Mouse (Mus musculus) embryonic facial prominence, embryonic 13.5 days (tissue): ENCODE measurements around the gene Cmpk2. TPM values are rescaled to one million over a fixed set of nuclear protein-coding genes. Genes with fewer than 3 reads are reported as not detected.
"Not testable (repeated sequence)": the region's sequence is repeated elsewhere in the genome, so short reads cannot be mapped to it uniquely, and the experiment has no call there.

Experiments used
- ATAC-seq: fragments of 200-750 bp; cut with Nextera tagmentation; 2 replicates; pipeline ENCODE4 v1.8.0; 2017; ENCODE audit warnings: low read depth; ENCODE audit not compliant: insufficient number of reproducible peaks, insufficient read depth, low FRiP score, low TSS enrichment
- H3K27ac ChIP-seq: fragments of 300-500 bp; sonication (generic); 2 replicates; pipeline ENCODE4 v1.5.1; 2015; ENCODE audit warnings: moderate library complexity, mild to moderate bottlenecking, inconsistent platforms
- H3K27me3 ChIP-seq: fragments of 300-500 bp; sonication (generic); 2 replicates; pipeline ENCODE4 v1.6.1; 2015; ENCODE audit warnings: mild to moderate bottlenecking, inconsistent platforms
- H3K36me3 ChIP-seq: fragments of 300-500 bp; sonication (generic); 2 replicates; pipeline ENCODE4 v1.6.1; 2015; ENCODE audit warnings: mild to moderate bottlenecking, inconsistent platforms
- H3K4me1 ChIP-seq: fragments of 300-500 bp; sonication (generic); 2 replicates; pipeline ENCODE4 v1.6.1; 2015; ENCODE audit warnings: inconsistent platforms
- H3K4me2 ChIP-seq: fragments of 300-500 bp; sonication (generic); 2 replicates; pipeline ENCODE4 v1.6.1; 2015; ENCODE audit warnings: moderate library complexity, mild to moderate bottlenecking, inconsistent platforms
- H3K4me3 ChIP-seq: fragments of 300-500 bp; sonication (generic); 2 replicates; pipeline ENCODE4 v1.5.1; 2015; ENCODE audit warnings: mild to moderate bottlenecking, inconsistent platforms
- H3K9ac ChIP-seq: fragments of 300-500 bp; sonication (generic); 2 replicates; pipeline ENCODE4 v1.6.1; 2015; ENCODE audit warnings: mild to moderate bottlenecking, inconsistent platforms
- H3K9me3 ChIP-seq: fragments of 300-500 bp; sonication (generic); 2 replicates; pipeline ENCODE4 v1.6.1; 2016; ENCODE audit warnings: inconsistent platforms
- WGBS: fragments of 180-500 bp; shearing (Covaris S2); methylation state at CpG from one replicate; pipeline ENCODE4 v1.1.7; 2015; ENCODE audit warnings: mixed read lengths; 5-methylcytosine and 5-hydroxymethylcytosine counted together
- polyA plus RNA-seq: library from polyadenylated mRNA; unstranded; fragments of >200 nt; fragmentation: Nextera tagmentation; extraction: Ambion mirVana; gene quantifications from 2 replicates; pipeline ENCODE4 v1.2.1, GENCODE M21; 2015

Gene Cmpk2
- 5.1 and 5.4 TPM in 2 replicates for polyA plus RNA-seq

- peak within 1 kb of the TSS; percentile 83 for H3K27ac ChIP-seq
- peak within 1 kb of the TSS; percentile 98 for H3K4me2 ChIP-seq
- H3K27me3 ChIP-seq: no peaks in the 10 kb centered on the region
- no peaks in the 10 kb centered on the region for H3K9me3 ChIP-seq
- peak; percentile 85 for ATAC-seq
- no peaks in the 10 kb centered on the region for H3K36me3 ChIP-seq
- under 1% methylated on average over 69 of the region's 69 CpGs for WGBS
- peak within 1 kb of the TSS; percentile 63 for H3K4me3 ChIP-seq
- peaks cover 19% of the 10 kb centered on the region for H3K4me1 ChIP-seq
- H3K9ac ChIP-seq: peak within 1 kb of the TSS; percentile 82
These were observed at the start of gene Cmpk2 for GRCm38 (mm10) chr12:26469098-26470041. Cmpk2 (plus strand) TSS chr12:26469204.

- Histone ChIP-seq H3K9me3 (no peaks in the 10 kb centered on the region), H3K27me3 (no peaks in the 10 kb centered on the region), H3K4me2 (no peak overlapping the region), H3K4me1 (no peaks in the 10 kb centered on the region), H3K36me3 (no peaks in the 10 kb centered on the region), H3K4me3 (no peak overlapping the region), H3K9ac (no peak overlapping the region), H3K27ac (no peak overlapping the region)
- 86% methylated on average over 2 of the region's 2 CpGs for WGBS
- no peak for ATAC-seq
These were observed 44.2 kb upstream of the Cmpk2 start for GRCm38 (mm10) chr12:26424841-26425240.

GRCm38 (mm10) chr12:26428771-26429170 lies 40.2 kb upstream of the Cmpk2 start:
- WGBS: 80% methylated on average over 2 of the region's 2 CpGs
- not testable (repeated sequence) for H3K9me3 ChIP-seq, H3K4me3 ChIP-seq, H3K9ac ChIP-seq, H3K36me3 ChIP-seq, H3K4me2 ChIP-seq, ATAC-seq, H3K4me1 ChIP-seq, H3K27me3 ChIP-seq, H3K27ac ChIP-seq

GRCm38 (mm10) chr12:26436334-26436733 lies 32.7 kb upstream of the Cmpk2 start:
- ATAC-seq: no peak
- 89% methylated on average over 4 of the region's 4 CpGs for WGBS

GRCm38 (mm10) chr12:26437950-26438349 lies 31.1 kb upstream of the Cmpk2 start:
- no peak overlapping the region for H3K4me3 ChIP-seq
- 69% methylated on average over 3 of the region's 3 CpGs for WGBS
- H3K4me1 ChIP-seq: peaks cover 5% of the 10 kb centered on the region; the same call in 1 of the 2 replicates
- H3K4me2 ChIP-seq: no peak overlapping the region
- ATAC-seq: no peak
- H3K36me3 ChIP-seq: no peaks in the 10 kb centered on the region
- H3K9me3 ChIP-seq: no peaks in the 10 kb centered on the region
- H3K9ac ChIP-seq: no peak overlapping the region
- no peaks in the 10 kb centered on the region for H3K27me3 ChIP-seq
- no peak overlapping the region for H3K27ac ChIP-seq

More at GRCm38 (mm10) chr12:26436334-26436733, 32.7 kb upstream of the Cmpk2 start:
- no peaks in the 10 kb centered on the region for H3K9me3 ChIP-seq
- H3K4me2 ChIP-seq: no peak overlapping the region
- peaks cover 5% of the 10 kb centered on the region; the same call in 1 of the 2 replicates for H3K4me1 ChIP-seq
- H3K9ac ChIP-seq: no peak overlapping the region
- H3K27me3 ChIP-seq: no peaks in the 10 kb centered on the region
- H3K27ac ChIP-seq: no peak overlapping the region
- H3K36me3 ChIP-seq: no peaks in the 10 kb centered on the region
- no peak overlapping the region for H3K4me3 ChIP-seq

GRCm38 (mm10) chr12:26439366-26439765 lies 29.6 kb upstream of the Cmpk2 start:
- WGBS: 24% methylated on average over 3 of the region's 3 CpGs
- Histone ChIP-seq H3K36me3 (no peaks in the 10 kb centered on the region), H3K27ac (no peak overlapping the region), H3K9me3 (no peaks in the 10 kb centered on the region), H3K9ac (no peak overlapping the region), H3K27me3 (no peaks in the 10 kb centered on the region), H3K4me3 (no peak overlapping the region), H3K4me2 (no peak overlapping the region), H3K4me1 (peaks cover 5% of the 10 kb centered on the region; the same call in 1 of the 2 replicates)
- no peak for ATAC-seq

GRCm38 (mm10) chr12:26444054-26444453 lies 24.9 kb upstream of the Cmpk2 start:
- Histone ChIP-seq H3K4me1 (peaks cover 4% of the 10 kb centered on the region; the same call in 1 of the 2 replicates), H3K4me3 (no peak overlapping the region), H3K27me3 (no peaks in the 10 kb centered on the region), H3K9me3 (no peaks in the 10 kb centered on the region), H3K36me3 (no peaks in the 10 kb centered on the region), H3K4me2 (no peak overlapping the region), H3K9ac (no peak overlapping the region), H3K27ac (no peak overlapping the region)
- no peak for ATAC-seq
- 0% methylated on average over 2 of the region's 2 CpGs for WGBS

- H3K27me3 ChIP-seq: no peaks in the 10 kb centered on the region
- no peaks in the 10 kb centered on the region for H3K9me3 ChIP-seq
- no peak for ATAC-seq
- no peaks in the 10 kb centered on the region for H3K36me3 ChIP-seq
- no peak overlapping the region for H3K9ac ChIP-seq
- 82% methylated on average over 2 of the region's 2 CpGs for WGBS
- no peak overlapping the region for H3K4me3 ChIP-seq
- no peak overlapping the region for H3K27ac ChIP-seq
- H3K4me2 ChIP-seq: no peak overlapping the region
- no peaks in the 10 kb centered on the region for H3K4me1 ChIP-seq
These were observed 24.5 kb upstream of the Cmpk2 start for GRCm38 (mm10) chr12:26444511-26444910.

GRCm38 (mm10) chr12:26446377-26447045 lies 22.5 kb upstream of the Cmpk2 start:
- Histone ChIP-seq H3K9ac (no peak overlapping the region), H3K27me3 (no peaks in the 10 kb centered on the region), H3K9me3 (no peaks in the 10 kb centered on the region), H3K27ac (no peak overlapping the region), H3K4me1 (no peaks in the 10 kb centered on the region), H3K36me3 (no peaks in the 10 kb centered on the region), H3K4me2 (no peak overlapping the region), H3K4me3 (no peak overlapping the region)
- ATAC-seq: no peak
- 79% methylated on average over 4 of the region's 4 CpGs for WGBS

- no peaks in the 10 kb centered on the region for H3K27me3 ChIP-seq
- H3K9ac ChIP-seq: no peak overlapping the region
- no peak overlapping the region for H3K27ac ChIP-seq
- H3K4me1 ChIP-seq: no peaks in the 10 kb centered on the region
- H3K9me3 ChIP-seq: no peaks in the 10 kb centered on the region
- no peaks in the 10 kb centered on the region for H3K36me3 ChIP-seq
- H3K4me3 ChIP-seq: no peak overlapping the region
- no peak for ATAC-seq
- H3K4me2 ChIP-seq: no peak overlapping the region
- 98% methylated on average over 2 of the region's 2 CpGs for WGBS
These were observed 19.5 kb upstream of the Cmpk2 start for GRCm38 (mm10) chr12:26449483-26449882.

GRCm38 (mm10) chr12:26451150-26451549 lies 17.9 kb upstream of the Cmpk2 start:
- Histone ChIP-seq H3K27me3 (no peaks in the 10 kb centered on the region), H3K27ac (no peak overlapping the region), H3K4me3 (no peak overlapping the region), H3K9ac (no peak overlapping the region), H3K4me1 (peaks cover 6% of the 10 kb centered on the region), H3K9me3 (no peaks in the 10 kb centered on the region), H3K4me2 (no peak overlapping the region), H3K36me3 (no peaks in the 10 kb centered on the region)
- ATAC-seq: no peak
- 45% methylated on average over 1 of the region's 1 CpGs for WGBS
